Mouse (Mus musculus) midbrain, embryonic 12.5 days (tissue): ENCODE data around the gene Rps6ka5. TPM values are rescaled to one million over a fixed set of nuclear protein-coding genes. Genes with fewer than 3 reads are reported as not detected.

Source experiments
- ATAC-seq: fragments of 200-750 bp; cut with Nextera tagmentation; 2 replicates; pipeline ENCODE4 v1.8.0; 2017; ENCODE audit warnings: low read depth, moderate TSS enrichment, moderate library complexity; ENCODE audit not compliant: low FRiP score
- H3K27ac ChIP-seq: fragments of 300-500 bp; sonication (generic); replicated peaks from 2 replicates; pipeline ENCODE4 v1.5.1; 2016; ENCODE audit warnings: mild to moderate bottlenecking
- H3K27me3 ChIP-seq: fragments of 300-500 bp; sonication (generic); 2 replicates; pipeline ENCODE4 v1.6.1; 2016; ENCODE audit warnings: mild to moderate bottlenecking
- H3K36me3 ChIP-seq: fragments of 300-500 bp; sonication (generic); 2 replicates; pipeline ENCODE4 v1.6.1; 2016
- H3K4me1 ChIP-seq: fragments of 300-500 bp; sonication (generic); 2 replicates; pipeline ENCODE4 v1.6.1; 2016
- H3K4me2 ChIP-seq: fragments of 300-500 bp; sonication (generic); replicated peaks from 2 replicates; pipeline ENCODE4 v1.6.1; 2016; ENCODE audit warnings: mild to moderate bottlenecking, moderate library complexity
- H3K4me3 ChIP-seq: fragments of 300-500 bp; sonication (generic); 2 replicates; pipeline ENCODE4 v1.5.1; 2016; ENCODE audit warnings: mild to moderate bottlenecking
- H3K9ac ChIP-seq: fragments of 300-500 bp; sonication (generic); replicated peaks from 2 replicates; pipeline ENCODE4 v1.6.1; 2016; ENCODE audit warnings: mild to moderate bottlenecking, moderate library complexity
- H3K9me3 ChIP-seq: fragments of 300-500 bp; sonication (generic); 2 replicates; pipeline ENCODE4 v1.6.1; 2016; ENCODE audit warnings: mild to moderate bottlenecking
- WGBS: fragments of 180-500 bp; shearing (Covaris S2); methylation state at CpG from one replicate; pipeline ENCODE4 v1.1.7; 2016; 5-methylcytosine and 5-hydroxymethylcytosine counted together
- polyA plus RNA-seq: library from polyadenylated mRNA; unstranded; fragments of >200 nt; fragmentation: Nextera tagmentation; extraction: Ambion mirVana; gene quantifications from 2 replicates; pipeline ENCODE4 v1.2.1, GENCODE M21; 2016

Rps6ka5 gene
- polyA plus RNA-seq, 1 experiment from 2014 or later, result 6.4 TPM

DNA sequence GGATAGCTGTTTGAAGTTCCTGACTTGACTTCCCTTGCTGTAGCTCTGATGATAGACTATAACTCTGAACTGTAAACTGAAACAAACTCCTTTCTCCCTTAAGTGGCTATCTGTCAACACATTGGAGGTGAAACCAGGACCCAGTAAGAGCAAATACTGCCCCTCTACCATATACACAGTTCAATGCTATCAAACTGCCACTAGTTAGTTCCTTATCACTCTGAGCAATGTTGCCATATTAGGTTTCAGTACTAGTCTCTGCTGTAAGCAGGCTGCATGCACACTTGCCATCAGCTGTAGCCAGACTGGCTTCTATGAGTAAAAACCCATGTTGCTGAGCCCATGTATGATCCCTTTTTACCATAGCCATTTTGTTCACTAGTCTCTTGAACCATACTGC lies 38.6 kb downstream of the Rps6ka5 start:
- H3K4me3 ChIP-seq, result no peak overlapping the region
- no peak overlapping the region for H3K4me2 ChIP-seq
- H3K36me3 ChIP-seq, result no peaks in the 10 kb centered on the region
- H3K27ac ChIP-seq, result no peak overlapping the region
- no peaks in the 10 kb centered on the region for H3K27me3 ChIP-seq
- no peaks in the 10 kb centered on the region for H3K9me3 ChIP-seq
- H3K4me1 ChIP-seq, result peaks cover 4% of the 10 kb centered on the region
- H3K9ac ChIP-seq, result no peak overlapping the region
- ATAC-seq, result no peak

DNA sequence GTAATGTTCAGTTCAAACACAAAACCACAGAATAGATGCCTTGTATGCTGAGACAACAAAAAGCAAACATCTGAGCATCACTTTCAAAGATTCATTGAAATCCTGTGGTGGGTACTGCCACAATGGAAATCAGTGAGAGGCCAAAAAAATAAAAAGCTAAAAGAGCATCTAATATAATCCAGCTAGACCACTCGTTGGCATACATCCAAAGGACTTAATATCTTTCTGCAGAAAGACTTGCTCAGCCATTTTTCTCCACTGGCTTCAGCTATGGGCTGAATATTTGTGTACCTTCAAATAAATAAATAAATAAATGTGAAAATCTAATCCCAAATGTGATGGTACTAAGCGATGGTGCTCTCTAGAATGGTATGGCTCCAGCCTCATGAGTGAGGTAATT lies 39.8 kb downstream of the Rps6ka5 start:
- Histone ChIP-seq H3K9ac (no peak overlapping the region), H3K9me3 (no peaks in the 10 kb centered on the region), H3K36me3 (no peaks in the 10 kb centered on the region), H3K27ac (no peak overlapping the region), H3K4me1 (no peaks in the 10 kb centered on the region), H3K4me2 (no peak overlapping the region), H3K4me3 (no peak overlapping the region), H3K27me3 (no peaks in the 10 kb centered on the region)
- WGBS, result 86% methylated on average over 2 of the region's 2 CpGs
- no peak for ATAC-seq

DNA sequence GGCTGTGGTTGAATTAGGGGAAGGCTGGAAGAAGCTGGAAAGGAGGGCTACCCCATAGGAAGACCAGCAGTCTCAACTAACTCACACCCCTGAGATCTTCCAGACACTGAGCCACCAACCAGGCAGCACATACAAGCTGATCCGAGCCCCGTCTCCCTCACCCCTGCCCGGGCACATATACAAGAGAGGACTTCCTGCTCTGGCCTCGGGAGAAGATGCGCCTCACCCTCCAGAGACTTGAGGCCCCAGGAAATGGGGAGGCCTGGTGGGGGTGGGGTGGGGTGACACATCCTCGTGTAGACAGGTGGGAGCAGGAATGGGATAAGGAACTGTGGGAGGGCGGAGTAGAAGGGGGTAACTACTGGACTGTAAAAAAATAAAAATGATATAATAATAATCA lies 45.0 kb downstream of the Rps6ka5 start:
- no peak overlapping the region for H3K27ac ChIP-seq
- no peaks in the 10 kb centered on the region for H3K27me3 ChIP-seq
- no peak overlapping the region for H3K4me2 ChIP-seq
- no peak for ATAC-seq
- no peaks in the 10 kb centered on the region for H3K36me3 ChIP-seq
- no peaks in the 10 kb centered on the region for H3K9me3 ChIP-seq
- no peaks in the 10 kb centered on the region for H3K4me1 ChIP-seq
- WGBS, result 92% methylated on average over 7 of the region's 7 CpGs
- H3K4me3 ChIP-seq, result no peak overlapping the region
- H3K9ac ChIP-seq, result no peak overlapping the region

DNA sequence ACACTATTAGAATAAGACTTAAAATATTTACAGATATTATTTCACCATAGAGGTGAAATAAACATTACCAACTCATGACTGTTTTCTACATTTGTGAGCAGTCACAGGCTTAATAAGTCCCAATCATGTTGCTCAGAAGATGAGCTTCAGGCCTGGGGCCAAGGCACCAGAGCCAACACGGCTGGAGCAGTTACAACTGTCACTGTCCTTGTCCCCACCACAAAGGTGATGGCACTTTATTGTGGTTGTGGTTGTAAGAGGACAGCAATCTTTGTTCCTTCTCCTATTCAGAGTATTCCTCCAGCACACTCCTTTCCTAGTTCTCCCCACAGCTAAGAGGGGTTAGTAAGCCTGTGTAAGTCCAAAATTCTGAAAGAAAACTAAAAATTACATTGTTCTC lies 45.5 kb downstream of the Rps6ka5 start:
- H3K9ac ChIP-seq, result no peak overlapping the region
- H3K4me1 ChIP-seq, result no peaks in the 10 kb centered on the region
- H3K36me3 ChIP-seq, result no peaks in the 10 kb centered on the region
- H3K27me3 ChIP-seq, result no peaks in the 10 kb centered on the region
- no peaks in the 10 kb centered on the region for H3K9me3 ChIP-seq
- 79% methylated on average over 1 of the region's 1 CpGs for WGBS
- no peak overlapping the region for H3K4me2 ChIP-seq
- H3K27ac ChIP-seq, result no peak overlapping the region
- ATAC-seq, result no peak
- H3K4me3 ChIP-seq, result no peak overlapping the region

DNA sequence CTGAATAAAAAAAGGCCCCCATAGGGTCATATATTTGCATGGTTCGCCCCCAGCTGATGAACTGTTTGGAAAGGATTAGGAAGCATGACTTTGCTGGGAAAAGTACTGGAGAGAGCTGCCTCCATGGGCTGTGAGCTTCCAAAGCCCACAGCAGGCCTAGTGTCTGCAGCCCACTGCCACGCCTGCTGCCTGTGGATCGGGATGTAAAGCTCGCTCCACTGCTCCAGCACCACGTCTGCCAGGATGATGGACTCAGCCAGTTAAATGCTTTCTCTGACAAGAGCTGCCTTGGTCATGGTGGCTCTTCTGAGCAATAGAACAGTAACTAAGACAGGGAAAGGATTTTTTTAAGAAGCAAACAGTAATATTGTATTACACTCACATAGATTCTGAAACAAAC lies 46.1 kb downstream of the Rps6ka5 start:
- no peak overlapping the region for H3K4me2 ChIP-seq
- H3K27me3 ChIP-seq, result no peaks in the 10 kb centered on the region
- no peak overlapping the region for H3K4me3 ChIP-seq
- no peak overlapping the region for H3K27ac ChIP-seq
- H3K36me3 ChIP-seq, result no peaks in the 10 kb centered on the region
- 68% methylated on average over 5 of the region's 5 CpGs for WGBS
- ATAC-seq, result no peak
- H3K9ac ChIP-seq, result no peak overlapping the region
- H3K4me1 ChIP-seq, result no peaks in the 10 kb centered on the region
- no peaks in the 10 kb centered on the region for H3K9me3 ChIP-seq

DNA sequence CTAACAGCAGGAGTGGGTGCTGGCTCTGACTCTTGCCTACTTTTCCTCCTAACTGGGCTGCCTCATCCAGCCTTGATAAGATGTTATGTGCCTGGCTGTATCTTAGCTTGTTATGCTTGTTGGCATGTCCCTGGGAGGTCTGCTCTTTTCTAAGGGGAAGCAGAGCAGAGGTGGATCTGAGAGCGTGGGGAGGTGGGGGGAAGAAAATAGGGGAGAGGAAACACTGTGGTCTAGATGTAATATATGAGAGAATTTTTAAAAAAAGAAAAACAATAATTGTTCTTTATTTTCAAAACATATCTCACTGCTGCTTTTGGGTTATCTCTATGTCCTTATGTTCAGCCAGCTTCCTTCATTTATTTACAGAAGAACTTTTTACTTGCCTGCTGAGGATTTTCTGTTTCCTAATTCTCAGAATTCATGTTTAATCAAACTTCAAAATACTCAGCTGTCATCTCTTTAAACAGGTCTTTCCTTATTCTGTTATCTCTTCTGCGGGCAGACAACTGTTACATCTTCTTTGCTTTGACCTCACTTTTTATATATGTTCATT lies 56.1 kb downstream of the Rps6ka5 start:
- no peak overlapping the region for H3K27ac ChIP-seq
- WGBS, result 88% methylated on average over 2 of the region's 2 CpGs
- no peak overlapping the region for H3K4me2 ChIP-seq
- H3K9ac ChIP-seq, result no peak overlapping the region
- H3K4me1 ChIP-seq, result no peaks in the 10 kb centered on the region
- H3K27me3 ChIP-seq, result no peaks in the 10 kb centered on the region
- ATAC-seq, result no peak
- H3K36me3 ChIP-seq, result no peaks in the 10 kb centered on the region
- H3K4me3 ChIP-seq, result no peak overlapping the region
- no peaks in the 10 kb centered on the region for H3K9me3 ChIP-seq

DNA sequence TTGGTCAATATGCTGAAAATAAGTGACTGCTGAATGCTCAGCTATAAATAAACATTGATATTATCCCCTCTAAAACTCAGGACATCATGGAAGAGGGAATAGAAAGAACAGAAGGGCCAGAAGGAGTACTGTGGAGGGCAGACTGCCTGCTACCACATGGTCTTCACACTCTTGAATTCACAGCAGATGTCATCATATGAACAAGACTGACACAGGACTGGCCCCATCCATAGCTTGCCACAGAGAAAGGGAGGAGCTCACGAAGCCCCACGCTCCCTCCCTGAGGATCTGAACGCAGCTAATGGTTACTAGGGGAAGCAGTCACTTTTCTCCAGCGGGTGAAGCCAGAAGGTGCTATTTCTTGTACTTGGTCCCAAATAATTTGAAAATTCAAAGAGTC lies 61.5 kb downstream of the Rps6ka5 start:
- no peaks in the 10 kb centered on the region for H3K36me3 ChIP-seq
- no peak overlapping the region for H3K4me3 ChIP-seq
- WGBS, result 80% methylated on average over 4 of the region's 4 CpGs
- no peak overlapping the region for H3K27ac ChIP-seq
- no peaks in the 10 kb centered on the region for H3K27me3 ChIP-seq
- H3K9me3 ChIP-seq, result no peaks in the 10 kb centered on the region
- no peak for ATAC-seq
- no peak overlapping the region for H3K9ac ChIP-seq
- no peak overlapping the region for H3K4me2 ChIP-seq
- H3K4me1 ChIP-seq, result no peaks in the 10 kb centered on the region

DNA sequence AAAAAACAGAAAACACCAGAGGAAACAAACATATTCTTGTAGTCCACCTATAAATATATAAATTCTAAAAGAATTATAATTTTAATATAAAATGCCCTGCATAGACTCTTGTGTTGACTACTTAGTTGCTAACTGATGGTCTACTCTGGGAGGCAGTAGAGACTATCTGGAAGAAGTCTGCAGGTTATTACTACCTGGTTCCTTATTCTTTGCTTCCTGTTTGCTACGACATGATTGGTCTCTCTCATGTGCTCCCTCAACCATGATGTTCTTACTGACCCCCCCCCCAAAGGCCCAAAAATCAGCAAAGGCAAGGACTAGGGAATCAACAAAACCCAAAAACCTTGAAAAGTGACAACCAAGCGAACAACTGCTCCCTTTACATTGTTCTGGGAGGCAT lies 66.7 kb downstream of the Rps6ka5 start:
- Histone ChIP-seq H3K9ac (no peak overlapping the region), H3K4me2 (no peak overlapping the region), H3K9me3 (no peaks in the 10 kb centered on the region), H3K4me3 (no peak overlapping the region), H3K27ac (no peak overlapping the region), H3K27me3 (no peaks in the 10 kb centered on the region), H3K36me3 (no peaks in the 10 kb centered on the region), H3K4me1 (no peaks in the 10 kb centered on the region)
- 90% methylated on average over 2 of the region's 2 CpGs for WGBS
- ATAC-seq, result no peak

DNA sequence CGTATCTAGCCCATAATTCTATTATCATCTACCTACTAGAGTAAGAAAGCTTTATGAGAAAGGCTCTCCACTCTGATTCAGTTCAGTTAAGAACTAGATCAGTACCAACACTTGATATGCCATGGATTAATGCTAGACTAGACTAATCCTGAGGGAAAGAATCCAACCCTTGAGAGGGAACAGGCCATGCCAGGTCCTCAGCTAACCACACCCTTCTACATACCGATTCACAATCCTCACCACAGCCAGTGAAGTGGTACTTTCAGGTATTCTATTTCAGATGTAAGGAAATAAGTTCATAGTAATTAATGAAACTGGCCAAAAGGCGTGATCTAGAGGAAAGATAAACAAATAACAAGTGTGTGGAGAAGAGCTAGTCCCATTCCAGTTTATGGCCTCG lies 70.8 kb downstream of the Rps6ka5 start:
- no peak overlapping the region for H3K9ac ChIP-seq
- no peak overlapping the region for H3K27ac ChIP-seq
- WGBS, result 88% methylated on average over 4 of the region's 4 CpGs
- H3K4me2 ChIP-seq, result no peak overlapping the region
- H3K27me3 ChIP-seq, result no peaks in the 10 kb centered on the region
- no peaks in the 10 kb centered on the region for H3K4me1 ChIP-seq
- H3K9me3 ChIP-seq, result no peaks in the 10 kb centered on the region
- no peak overlapping the region for H3K4me3 ChIP-seq
- no peak for ATAC-seq
- H3K36me3 ChIP-seq, result no peaks in the 10 kb centered on the region

DNA sequence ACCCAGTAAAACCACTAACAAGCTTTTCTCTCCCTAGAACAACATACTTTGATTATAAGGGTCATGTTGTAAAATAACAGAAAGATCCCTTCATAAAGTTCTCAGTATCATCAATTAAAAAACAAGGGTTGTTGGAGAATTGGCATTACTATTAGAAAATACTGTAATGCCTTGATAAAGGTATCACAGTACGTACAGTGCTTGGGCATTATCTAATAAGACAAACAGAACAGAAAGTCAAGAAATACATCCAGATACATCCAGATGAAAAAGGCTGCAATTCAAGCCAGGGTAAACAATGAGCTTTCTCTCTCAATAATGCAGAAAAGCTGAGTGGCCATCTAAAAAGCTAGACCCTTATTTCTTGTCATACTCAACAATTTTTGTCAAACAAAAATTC lies 84.8 kb downstream of the Rps6ka5 start:
- Histone ChIP-seq H3K36me3 (no peaks in the 10 kb centered on the region), H3K9ac (no peak overlapping the region), H3K4me1 (no peaks in the 10 kb centered on the region), H3K27ac (no peak overlapping the region), H3K9me3 (no peaks in the 10 kb centered on the region), H3K27me3 (no peaks in the 10 kb centered on the region), H3K4me3 (no peak overlapping the region), H3K4me2 (no peak overlapping the region)
- no peak for ATAC-seq
- WGBS, result 90% methylated on average over 1 of the region's 1 CpGs

DNA sequence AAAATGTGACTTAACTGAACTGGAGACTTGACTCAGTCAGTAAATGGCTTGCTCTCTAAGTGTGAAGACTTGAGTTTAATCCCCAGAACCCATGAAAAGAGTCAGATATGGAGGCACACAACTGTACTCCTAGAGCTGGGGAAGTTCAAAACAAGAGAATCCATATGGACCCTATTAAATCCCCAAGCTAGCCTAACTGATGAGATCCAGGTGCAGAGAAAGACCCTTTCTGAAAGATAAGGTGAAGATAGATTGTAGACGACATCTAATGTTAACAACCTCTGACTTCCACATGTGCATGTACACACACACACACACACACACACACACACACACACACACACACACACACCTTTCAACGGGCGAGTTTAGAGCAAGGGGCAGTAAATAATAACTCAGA lies 86.1 kb downstream of the Rps6ka5 start:
- Histone ChIP-seq H3K27me3 (no peaks in the 10 kb centered on the region), H3K9me3 (no peaks in the 10 kb centered on the region), H3K27ac (no peak overlapping the region), H3K9ac (no peak overlapping the region), H3K36me3 (no peaks in the 10 kb centered on the region), H3K4me3 (no peak overlapping the region), H3K4me2 (no peak overlapping the region), H3K4me1 (peaks cover 4% of the 10 kb centered on the region; the same call in 1 of the 2 replicates)
- 83% methylated on average over 3 of the region's 3 CpGs for WGBS
- ATAC-seq, result no peak

DNA sequence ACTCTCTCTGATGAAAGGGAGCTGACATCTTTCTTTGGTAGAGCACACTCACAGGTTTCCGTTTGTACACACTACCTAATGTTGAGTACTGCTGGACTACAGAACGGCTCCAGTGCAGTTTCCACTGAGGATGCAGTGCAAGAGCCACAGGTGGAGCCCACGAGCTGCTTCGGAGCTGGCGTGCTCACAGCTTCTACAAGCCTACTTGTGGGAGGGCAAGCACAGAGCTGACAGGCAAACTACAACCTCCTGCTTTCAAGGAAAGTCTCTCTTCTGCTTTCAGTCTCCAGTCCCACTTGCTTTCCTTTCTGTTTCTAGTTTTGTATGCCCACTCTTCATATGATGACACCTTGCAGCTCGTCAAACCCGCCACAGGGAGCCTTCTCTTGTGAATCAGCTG lies 87.1 kb downstream of the Rps6ka5 start:
- Histone ChIP-seq H3K4me3 (no peak overlapping the region), H3K4me2 (no peak overlapping the region), H3K4me1 (peaks cover 4% of the 10 kb centered on the region; the same call in 1 of the 2 replicates), H3K9me3 (no peaks in the 10 kb centered on the region), H3K36me3 (no peaks in the 10 kb centered on the region), H3K27me3 (no peaks in the 10 kb centered on the region), H3K27ac (no peak overlapping the region), H3K9ac (no peak overlapping the region)
- 55% methylated on average over 7 of the region's 7 CpGs for WGBS
- no peak for ATAC-seq

DNA sequence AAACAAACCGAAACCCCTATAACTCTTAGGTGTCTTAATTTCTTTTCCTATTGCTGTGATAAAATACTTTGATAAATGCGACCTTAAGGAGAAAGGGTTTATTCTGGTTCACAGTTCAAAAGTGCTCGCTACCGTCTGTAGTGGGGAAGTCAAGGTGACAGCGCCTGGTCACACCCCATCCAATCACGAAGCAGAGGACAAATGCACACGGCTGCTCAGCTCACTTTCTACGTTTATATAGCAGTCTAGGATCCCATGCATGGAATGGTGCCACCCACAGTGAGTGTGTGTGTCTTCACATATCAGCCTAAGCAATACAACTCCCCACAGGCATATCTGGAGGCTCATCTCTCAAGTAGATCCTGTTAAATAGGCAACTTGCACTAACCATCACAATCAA lies 88.9 kb downstream of the Rps6ka5 start:
- H3K27ac ChIP-seq, result no peak overlapping the region
- H3K4me1 ChIP-seq, result peaks cover 4% of the 10 kb centered on the region; the same call in 1 of the 2 replicates
- H3K27me3 ChIP-seq, result no peaks in the 10 kb centered on the region
- 91% methylated on average over 8 of the region's 8 CpGs for WGBS
- H3K36me3 ChIP-seq, result no peaks in the 10 kb centered on the region
- no peak overlapping the region for H3K4me2 ChIP-seq
- no peak overlapping the region for H3K9ac ChIP-seq
- H3K4me3 ChIP-seq, result no peak overlapping the region
- no peak for ATAC-seq
- no peaks in the 10 kb centered on the region for H3K9me3 ChIP-seq
